Mouse (Mus musculus) adipocyte (in vitro differentiated cells): ENCODE measurements around the gene Dbp.
A peak's percentile ranks its signal among the peaks of the same experiment; 100 is the strongest.
"Not testable (repeated sequence)": the region's sequence is repeated elsewhere in the genome, so short reads cannot be mapped to it uniquely, and the experiment has no call there.

Experiments
- DNase-seq: peaks from one replicate; pipeline ENCODE4 v3.0.0-alpha.2; 2016; ENCODE audit warnings: low spot score

Gene Dbp

GRCm38 (mm10) chr7:45704730-45705442, at the start of gene Dbp:
Gene Dbp (plus strand): TSS chr7:45705088.
- peak; percentile 98 for DNase-seq

GRCm38 (mm10) chr7:45660746-45661478, 44.0 kb upstream of the Dbp start:
- DNase-seq = no peak

- not testable (repeated sequence) for DNase-seq
Observed at GRCm38 (mm10) chr7:45661702-45662101, 43.2 kb upstream of the Dbp start.

- no peak for DNase-seq
Observed at GRCm38 (mm10) chr7:45665303-45666138, 39.4 kb upstream of the Dbp start.

GRCm38 (mm10) chr7:45666161-45666560, 38.7 kb upstream of the Dbp start, which contains the start of gene Fut2:
Gene Fut2 (minus strand): TSS chr7:45666394.
- DNase-seq = no peak

GRCm38 (mm10) chr7:45667761-45668160, 37.1 kb upstream of the Dbp start:
- DNase-seq = peak; percentile 22

- DNase-seq = no peak
Observed at GRCm38 (mm10) chr7:45668921-45669320, 36.0 kb upstream of the Dbp start.

GRCm38 (mm10) chr7:45677627-45678295, 27.1 kb upstream of the Dbp start:
- no peak for DNase-seq

GRCm38 (mm10) chr7:45678513-45678912, 26.4 kb upstream of the Dbp start:
- DNase-seq = no peak

GRCm38 (mm10) chr7:45679966-45680621, 24.8 kb upstream of the Dbp start:
- peak; percentile 73 for DNase-seq

GRCm38 (mm10) chr7:45681046-45681736, 23.7 kb upstream of the Dbp start:
- no peak for DNase-seq

- peak; percentile 87 for DNase-seq
Observed at GRCm38 (mm10) chr7:45682144-45683126, 22.5 kb upstream of the Dbp start.

- no peak for DNase-seq
Observed at GRCm38 (mm10) chr7:45683396-45684050, 21.4 kb upstream of the Dbp start, which contains the start of gene Ntn5. Gene Ntn5 (plus strand): TSS chr7:45684022.

GRCm38 (mm10) chr7:45685811-45686210, 19.1 kb upstream of the Dbp start:
- DNase-seq = no peak

GRCm38 (mm10) chr7:45686841-45687240, 18.0 kb upstream of the Dbp start:
- DNase-seq = no peak

GRCm38 (mm10) chr7:45689099-45689498, 15.8 kb upstream of the Dbp start:
- no peak for DNase-seq

- no peak for DNase-seq
Observed at GRCm38 (mm10) chr7:45689800-45690199, 15.1 kb upstream of the Dbp start.

GRCm38 (mm10) chr7:45692364-45692763, 12.5 kb upstream of the Dbp start:
- DNase-seq = no peak
